Comparison of ENCODE assay signal across 9 mouse cellular contexts in genomic region chr1:74239618-74240017, GRCm38 (mm10). TPM values are rescaled to one million over a fixed set of nuclear protein-coding genes. Genes with fewer than 3 reads are reported as not detected.
DNase-seq lines count a peak whose midpoint lies in the region; ATAC-seq and TF ChIP-seq lines count a peak whose summit lies in the region.
"Had no signal": no experiment of that assay in that cellular context is flagged by ENCODE, and none has a peak within 500 bp of the region (broad histone marks: within the 10 kb centered on the region; RNA-seq: fewer than 3 reads in every experiment).

No protein-coding gene starts in this region.

- H3K4me2 ChIP-seq in neural tube, embryonic 13.5 days, result peak overlapping the region; percentile 96

- ATAC-seq in neural tube, embryonic 13.5 days (ENCODE audit: low read depth), result no peak

- 4% methylated on average over 11 of the region's 11 CpGs for WGBS in heart, adult 2 months
- 70% methylated on average over 11 of the region's 11 CpGs for WGBS in embryonic facial prominence, embryonic 10.5 days
- 57% methylated on average over 11 of the region's 11 CpGs for WGBS in neural tube, embryonic 13.5 days

- TF ChIP-seq EP300 in heart, adult 2 months (IDR thresholded peaks at IDR 0.05; ENCODE audit: insufficient read depth, low read depth, low read length), result no peak

- peaks cover 10% of the 10 kb centered on the region for H3K79me2 ChIP-seq in heart, adult 2 months (replicated peaks; ENCODE audit: control insufficient read depth, insufficient read depth, low read length)

- no peak for TF ChIP-seq CTCF in heart, adult 2 months (IDR thresholded peaks at IDR 0.05)

- intact Hi-C loops in heart, adult 2 months (cut with DNase I), result no loop called here
- intact Hi-C loops in left cerebral cortex, postnatal 36 days (cut with DNase I), result loop anchor here (5.0 kb wide), 1 partner anchor 32 kb away; no protein-coding TSS in a partner anchor

- peak overlapping the region; percentile 41 for H3K4me3 ChIP-seq in heart, adult 2 months
- peak overlapping the region; percentile 89; the same call in 1 of the 2 replicates for H3K4me3 ChIP-seq in embryonic facial prominence, embryonic 10.5 days
- no peak overlapping the region for H3K4me3 ChIP-seq in neural tube, embryonic 13.5 days

- no peak for TF ChIP-seq POLR2A in heart, adult 2 months (IDR thresholded peaks at IDR 0.05; ENCODE audit: insufficient read depth, low read depth, low read length)

- H3K9me3 ChIP-seq in embryonic facial prominence, embryonic 10.5 days, result no peaks in the 10 kb centered on the region
- no peaks in the 10 kb centered on the region for H3K9me3 ChIP-seq in neural tube, embryonic 13.5 days

- H3K36me3 ChIP-seq in heart, adult 2 months (ENCODE audit: control insufficient read depth, insufficient read depth, low read length), result peaks cover 43% of the 10 kb centered on the region
- peaks cover 21% of the 10 kb centered on the region for H3K36me3 ChIP-seq in embryonic facial prominence, embryonic 10.5 days (replicated peaks)
- no peaks in the 10 kb centered on the region for H3K36me3 ChIP-seq in neural tube, embryonic 13.5 days

- no peaks in the 10 kb centered on the region for H3K27me3 ChIP-seq in heart, adult 2 months (ENCODE audit: control insufficient read depth, insufficient read depth, low read length)
- H3K27me3 ChIP-seq in embryonic facial prominence, embryonic 10.5 days (replicated peaks; ENCODE audit: low read depth, poor library complexity, severe bottlenecking), result no peaks in the 10 kb centered on the region
- no peaks in the 10 kb centered on the region for H3K27me3 ChIP-seq in neural tube, embryonic 13.5 days

- peak overlapping the region; percentile 72 for H3K9ac ChIP-seq in heart, adult 2 months (ENCODE audit: low read depth, low read length)
- H3K9ac ChIP-seq in neural tube, embryonic 13.5 days, result peak overlapping the region; percentile 50

- peak overlapping the region; percentile 62 for H3K27ac ChIP-seq in heart, adult 2 months
- no peak overlapping the region for H3K27ac ChIP-seq in embryonic facial prominence, embryonic 10.5 days (replicated peaks)
- no peak overlapping the region; the same call in 1 of the 2 replicates for H3K27ac ChIP-seq in neural tube, embryonic 13.5 days (replicated peaks)

- DNase-seq in heart, adult 2 months, result peak; percentile 29 to 47
- no peak for DNase-seq in heart, adult 9 months (ENCODE audit: low spot score in 2 of 2)
- peak; percentile 56 for DNase-seq in A20 (ENCODE audit: low read depth, low spot score)
- DNase-seq in embryonic facial prominence, embryonic 10.5 days (ENCODE audit: low spot score), result no peak
- DNase-seq in left cerebral cortex, postnatal 36 days (ENCODE audit: low spot score in 2 of 2), result peak; percentile 47 to 51
- DNase-seq in urinary bladder, adult 18-20 months (ENCODE audit: low spot score in 2 of 2), result no peak
- no peak for DNase-seq in adrenal gland, adult 8-10 months

- H3K4me1 ChIP-seq in heart, adult 2 months (ENCODE audit: control insufficient read depth, insufficient read depth, low read length), result peaks cover 20% of the 10 kb centered on the region
- H3K4me1 ChIP-seq in embryonic facial prominence, embryonic 10.5 days, result peaks cover 36% of the 10 kb centered on the region
- H3K4me1 ChIP-seq in neural tube, embryonic 13.5 days (replicated peaks), result peaks cover 42% of the 10 kb centered on the region

RNA-seq across cellular contexts. Expression of gene Arpc2, which starts 3.7 kb away (rescaled TPM):
- 100 to 1,000 TPM; 130 to 132 TPM for total RNA-seq in heart, adult 2 months (2021)
- 85.5 and 111 TPM in 2 replicates for polyA plus RNA-seq in heart, adult 2 months (2012; rRNA removed)
- 359 and 369 TPM in 2 replicates for polyA plus RNA-seq in embryonic facial prominence, embryonic 10.5 days (2016; fragmentation: Nextera tagmentation; extraction: Ambion mirVana)
- 100 to 1,000 TPM; 259 to 262 TPM for total RNA-seq in left cerebral cortex, postnatal 36 days (2021)
- 436 and 457 TPM in 2 replicates for polyA plus RNA-seq in neural tube, embryonic 13.5 days (2015; fragmentation: Nextera tagmentation; extraction: Ambion mirVana)
- total RNA-seq in adrenal gland, adult 8-10 months (2022), result 100 to 1,000 TPM; 171 to 184 (median 181) TPM

RNA-seq across cellular contexts. Expression of gene Gpbar1, which starts 38.7 kb away (rescaled TPM):
- total RNA-seq in heart, adult 2 months (2021), result not detected
- polyA plus RNA-seq in heart, adult 2 months (2012; rRNA removed), result 0.14 and 0.15 TPM in 2 replicates
- polyA plus RNA-seq in embryonic facial prominence, embryonic 10.5 days (2016; fragmentation: Nextera tagmentation; extraction: Ambion mirVana), result 0.41 and 0.70 TPM in 2 replicates
- total RNA-seq in left cerebral cortex, postnatal 36 days (2021), result not detected
- polyA plus RNA-seq in neural tube, embryonic 13.5 days (2015; fragmentation: Nextera tagmentation; extraction: Ambion mirVana), result 0.28 TPM in 1 of 2 replicates, not detected in the other
- total RNA-seq in adrenal gland, adult 8-10 months (2022), result not detected
- total RNA-seq: layer of hippocampus, postnatal 10 days had no signal

RNA-seq across cellular contexts. Expression of gene Aamp, which starts 44.9 kb away (rescaled TPM):
- 100 to 1,000 TPM in 1 of 2 experiments, 10 to 100 TPM in 1; 89.3 to 100 TPM for total RNA-seq in heart, adult 2 months (2021)
- polyA plus RNA-seq in heart, adult 2 months (2012; rRNA removed), result 116 and 135 TPM in 2 replicates
- polyA plus RNA-seq in embryonic facial prominence, embryonic 10.5 days (2016; fragmentation: Nextera tagmentation; extraction: Ambion mirVana), result 259 and 262 TPM in 2 replicates
- 100 to 1,000 TPM; 139 to 143 TPM for total RNA-seq in left cerebral cortex, postnatal 36 days (2021)
- polyA plus RNA-seq in neural tube, embryonic 13.5 days (2015; fragmentation: Nextera tagmentation; extraction: Ambion mirVana), result 195 and 200 TPM in 2 replicates
- 100 to 1,000 TPM; 174 to 226 (median 192) TPM for total RNA-seq in adrenal gland, adult 8-10 months (2022)

RNA-seq across cellular contexts. Expression of gene Pnkd, which starts 45.1 kb away (rescaled TPM):
- 100 to 1,000 TPM; 126 to 140 TPM for total RNA-seq in heart, adult 2 months (2021)
- polyA plus RNA-seq in heart, adult 2 months (2012; rRNA removed), result 104 and 113 TPM in 2 replicates
- 108 and 109 TPM in 2 replicates for polyA plus RNA-seq in embryonic facial prominence, embryonic 10.5 days (2016; fragmentation: Nextera tagmentation; extraction: Ambion mirVana)
- total RNA-seq in left cerebral cortex, postnatal 36 days (2021), result 100 to 1,000 TPM; 151 to 166 TPM
- polyA plus RNA-seq in neural tube, embryonic 13.5 days (2015; fragmentation: Nextera tagmentation; extraction: Ambion mirVana), result 104 and 119 TPM in 2 replicates
- 10 to 100 TPM; 68.1 to 76.1 (median 74.6) TPM for total RNA-seq in adrenal gland, adult 8-10 months (2022)

RNA-seq across cellular contexts. Expression of gene Cxcr1, which starts 45.2 kb away (rescaled TPM):
- not detected for total RNA-seq in heart, adult 2 months (2021)
- not detected in 2 replicates for polyA plus RNA-seq in heart, adult 2 months (2012; rRNA removed)
- not detected in 2 replicates for polyA plus RNA-seq in embryonic facial prominence, embryonic 10.5 days (2016; fragmentation: Nextera tagmentation; extraction: Ambion mirVana)
- total RNA-seq in left cerebral cortex, postnatal 36 days (2021), result not detected
- not detected in 2 replicates for polyA plus RNA-seq in neural tube, embryonic 13.5 days (2015; fragmentation: Nextera tagmentation; extraction: Ambion mirVana)
- under 1 TPM in 1 of 4 experiments, not detected in 3; 0.27 TPM for total RNA-seq in adrenal gland, adult 8-10 months (2022)
- total RNA-seq: layer of hippocampus, postnatal 10 days had no signal

Comparison
In these comparisons a context has a peak if more than half of its experiments do, and no peak if none do; other contexts are left out.
1. DNase-seq: peak in heart, adult 2 months (2 of 2), A20 (single experiment) and left cerebral cortex, postnatal 36 days (2 of 2); none in heart, adult 9 months (0 of 2), embryonic facial prominence, embryonic 10.5 days (single experiment), urinary bladder, adult 18-20 months (0 of 2) and adrenal gland, adult 8-10 months (single experiment).